Mouse (Mus musculus): ENCODE measurements around the gene Arhgef17. TPM values are rescaled to one million over a fixed set of nuclear protein-coding genes. Genes with fewer than 3 reads are reported as not detected.
"Not testable (repeated sequence)": the region's sequence is repeated elsewhere in the genome, so short reads cannot be mapped to it uniquely, and the experiment has no call there.

The Arhgef17 gene
- polyA plus RNA-seq, 1 experiment from 2014 or later = 14.4 TPM

DNA sequence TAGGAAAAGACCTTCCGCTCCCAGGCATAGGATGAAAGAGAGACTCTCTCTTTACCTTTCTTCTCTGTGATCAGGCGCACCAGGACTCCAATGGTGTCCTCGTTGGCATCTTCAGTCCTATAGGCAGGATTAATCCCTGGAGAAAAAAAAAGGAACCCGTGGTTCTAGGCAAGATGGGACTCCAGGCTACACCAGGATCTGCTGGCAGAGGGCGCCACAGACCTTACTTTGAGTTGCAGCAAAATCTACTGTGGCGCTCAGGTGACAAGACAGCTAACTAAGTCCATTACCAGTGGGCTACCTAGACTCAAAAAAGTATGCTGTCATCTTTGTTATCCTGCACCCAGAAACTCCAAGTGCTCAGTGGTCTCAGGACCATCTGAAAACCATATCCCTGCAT is 83.2 kb downstream of the Arhgef17 start:
- H3K4me1 ChIP-seq = peaks cover 11% of the 10 kb centered on the region; the same call in 1 of the 2 replicates
- no peak overlapping the region for H3K9ac ChIP-seq
- WGBS = 22% methylated on average over 6 of the region's 6 CpGs
- H3K36me3 ChIP-seq (replicated peaks) = no peaks in the 10 kb centered on the region
- no peak overlapping the region for H3K27ac ChIP-seq
- H3K4me3 ChIP-seq = no peak overlapping the region
- H3K4me2 ChIP-seq = no peak overlapping the region
- H3K9me3 ChIP-seq = no peaks in the 10 kb centered on the region
- H3K27me3 ChIP-seq (replicated peaks) = no peaks in the 10 kb centered on the region
- ATAC-seq (replicated peaks) = no peak

DNA sequence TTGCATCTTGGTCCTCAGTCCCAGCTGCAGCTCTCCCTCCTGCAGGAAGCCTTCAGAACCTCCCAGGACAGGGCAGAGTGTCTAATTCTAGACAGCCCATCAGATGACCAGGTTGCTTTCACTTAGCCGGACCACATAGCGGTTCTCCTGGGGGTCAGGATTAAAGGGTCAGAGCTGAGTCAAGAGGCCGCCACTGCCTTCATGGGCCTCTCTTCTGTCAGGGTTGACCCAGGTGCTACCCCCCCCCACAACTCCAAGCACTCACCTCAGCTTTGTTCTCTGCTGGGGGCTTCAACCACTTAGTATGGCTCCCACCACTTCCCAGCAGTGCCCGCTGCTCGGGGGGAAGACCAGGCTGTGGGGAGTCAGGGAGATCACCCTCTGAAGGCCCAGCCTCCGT is 84.8 kb downstream of the Arhgef17 start:
- 83% methylated on average over 6 of the region's 6 CpGs for WGBS
- Histone ChIP-seq H3K36me3 (replicated peaks) (no peaks in the 10 kb centered on the region), H3K4me3 (no peak overlapping the region), H3K4me1 (peaks cover 10% of the 10 kb centered on the region; the same call in 1 of the 2 replicates), H3K9me3 (no peaks in the 10 kb centered on the region), H3K27ac (no peak overlapping the region), H3K27me3 (replicated peaks) (no peaks in the 10 kb centered on the region), H3K9ac (no peak overlapping the region), H3K4me2 (no peak overlapping the region)
- no peak for ATAC-seq (replicated peaks)

DNA sequence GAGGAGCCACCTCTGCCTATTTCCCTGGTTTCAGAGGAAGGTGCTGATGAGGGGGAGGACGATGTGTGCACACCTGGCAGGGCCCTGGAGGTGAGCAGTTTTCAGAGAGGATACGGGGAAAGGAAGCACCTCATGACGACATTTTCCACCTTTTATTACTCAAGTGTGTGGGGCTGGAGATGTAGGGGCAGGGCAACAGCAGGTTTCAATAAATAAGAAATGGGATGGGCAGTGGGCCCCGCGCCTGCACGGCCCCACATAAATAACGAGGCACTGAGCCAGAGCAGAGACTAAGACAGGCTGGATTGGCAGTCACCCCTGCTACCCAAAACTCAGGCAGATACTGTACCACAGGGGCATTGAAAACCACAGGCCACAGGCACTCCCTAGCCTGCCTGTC is 85.9 kb downstream of the Arhgef17 start:
- not testable (repeated sequence) for ATAC-seq (replicated peaks); H3K27me3 ChIP-seq (replicated peaks); H3K36me3 ChIP-seq (replicated peaks); H3K4me1 ChIP-seq; H3K9ac ChIP-seq; H3K4me2 ChIP-seq; H3K27ac ChIP-seq; H3K4me3 ChIP-seq; H3K9me3 ChIP-seq
- 78% methylated on average over 7 of the region's 7 CpGs for WGBS

DNA sequence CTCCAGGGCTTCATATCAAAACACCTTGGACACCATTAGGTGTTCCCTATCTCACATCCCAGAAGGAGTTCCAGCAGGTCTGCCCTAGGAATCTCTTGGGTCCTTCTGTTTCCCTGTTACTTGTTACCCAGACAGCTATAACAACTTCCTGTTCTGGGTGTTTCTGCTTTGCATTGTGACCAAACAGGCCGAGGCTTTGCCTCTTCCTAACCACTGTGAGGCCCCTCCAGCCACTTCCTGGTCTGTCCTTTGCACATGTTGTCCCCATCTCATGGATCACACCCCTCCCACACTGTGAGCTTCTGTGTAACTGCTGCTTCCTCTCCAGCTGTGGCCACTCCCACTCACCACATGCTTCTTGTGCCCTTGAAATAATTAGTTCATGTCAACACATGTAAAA is 86.5 kb downstream of the Arhgef17 start:
- Histone ChIP-seq H3K4me2 (no peak overlapping the region), H3K27ac (no peak overlapping the region), H3K9me3 (no peaks in the 10 kb centered on the region), H3K9ac (no peak overlapping the region), H3K4me1 (no peaks in the 10 kb centered on the region), H3K4me3 (no peak overlapping the region), H3K36me3 (replicated peaks) (no peaks in the 10 kb centered on the region), H3K27me3 (replicated peaks) (no peaks in the 10 kb centered on the region)
- no peak for ATAC-seq (replicated peaks)
- 54% methylated on average over 1 of the region's 1 CpGs for WGBS

DNA sequence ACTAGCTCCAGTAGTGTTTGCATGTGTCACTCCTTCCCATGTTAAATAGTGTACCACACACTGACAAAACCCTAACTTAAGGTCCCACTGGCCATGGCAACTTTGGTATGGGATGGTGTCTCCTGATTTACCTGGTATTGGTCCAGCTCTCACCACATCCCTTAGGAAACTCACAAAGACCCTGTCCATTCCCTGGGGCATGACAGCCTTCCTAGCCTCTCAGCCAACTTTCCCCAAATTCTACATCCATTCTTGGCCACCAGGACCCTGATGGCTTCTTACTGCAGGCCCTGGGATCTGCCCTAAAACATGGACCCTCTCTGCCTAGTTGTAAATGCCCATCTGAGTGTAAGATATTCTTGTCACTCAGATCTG is 86.9 kb downstream of the Arhgef17 start:
- Histone ChIP-seq H3K4me3 (no peak overlapping the region), H3K27ac (no peak overlapping the region)
- no peak for ATAC-seq (replicated peaks)

DNA sequence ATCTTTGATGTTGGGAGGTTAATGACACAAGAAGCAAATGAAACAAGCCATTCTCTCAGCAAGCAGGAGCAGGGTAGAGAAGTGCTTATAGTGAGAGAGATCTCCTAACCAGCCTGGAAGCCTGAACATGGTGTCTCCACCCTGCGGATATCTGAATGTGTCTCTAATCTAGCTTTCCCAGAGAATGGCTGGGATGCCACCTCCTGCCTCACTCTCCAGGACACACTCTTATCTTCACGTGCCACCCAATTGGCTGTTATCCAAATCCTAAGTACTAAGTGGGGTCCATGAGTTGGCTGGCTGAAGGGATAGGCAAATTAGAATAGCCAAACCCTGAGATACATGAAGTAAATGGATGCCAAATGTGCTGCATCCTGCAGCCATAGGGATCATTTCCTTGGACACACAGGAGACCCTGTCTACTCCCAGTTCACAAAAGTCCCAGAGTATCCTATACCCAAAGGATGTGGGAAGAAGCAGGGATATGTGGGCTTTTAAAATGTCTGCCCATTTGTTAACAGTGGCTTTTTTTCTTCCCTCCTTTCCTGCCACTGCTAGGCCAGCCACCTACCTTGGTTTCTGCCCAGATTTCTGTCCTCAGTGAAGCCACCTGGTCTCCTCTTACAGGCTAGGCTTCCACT is 87.4 kb downstream of the Arhgef17 start:
- Histone ChIP-seq H3K9me3 (no peaks in the 10 kb centered on the region), H3K4me3 (no peak overlapping the region), H3K36me3 (replicated peaks) (no peaks in the 10 kb centered on the region), H3K27ac (no peak overlapping the region), H3K4me2 (no peak overlapping the region), H3K4me1 (no peaks in the 10 kb centered on the region), H3K9ac (no peak overlapping the region), H3K27me3 (replicated peaks) (no peaks in the 10 kb centered on the region)
- no peak for ATAC-seq (replicated peaks)
- WGBS = 66% methylated on average over 2 of the region's 2 CpGs

More for the DNA sequence above, 86.9 kb downstream of the Arhgef17 start:
- Histone ChIP-seq H3K4me1 (no peaks in the 10 kb centered on the region), H3K36me3 (replicated peaks) (no peaks in the 10 kb centered on the region), H3K27me3 (replicated peaks) (no peaks in the 10 kb centered on the region), H3K9ac (no peak overlapping the region), H3K4me2 (no peak overlapping the region), H3K9me3 (no peaks in the 10 kb centered on the region)

DNA sequence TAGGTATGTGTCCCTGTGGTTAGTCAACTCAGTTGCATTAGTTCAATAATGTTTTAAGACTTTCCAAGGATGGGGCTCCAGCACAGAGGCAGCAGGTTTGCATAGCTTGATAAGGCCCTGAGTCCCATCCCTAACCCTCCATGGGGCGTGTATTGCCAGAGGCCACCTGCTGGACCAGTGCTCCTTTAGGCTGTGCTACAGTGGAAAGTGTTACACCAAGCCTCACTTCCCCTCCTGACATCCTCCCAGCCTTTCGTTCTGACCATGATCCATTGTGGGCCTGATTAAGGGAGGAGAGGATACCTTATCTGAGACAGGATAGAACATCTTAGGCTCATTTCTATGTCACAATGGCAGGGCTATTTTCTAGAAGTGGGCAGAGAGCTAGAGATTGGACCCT is 88.0 kb downstream of the Arhgef17 start:
- ATAC-seq (replicated peaks) = no peak
- H3K27me3 ChIP-seq (replicated peaks) = no peaks in the 10 kb centered on the region
- H3K9ac ChIP-seq = no peak overlapping the region
- H3K4me2 ChIP-seq = no peak overlapping the region
- H3K36me3 ChIP-seq (replicated peaks) = no peaks in the 10 kb centered on the region
- H3K4me1 ChIP-seq = no peaks in the 10 kb centered on the region
- no peak overlapping the region for H3K27ac ChIP-seq
- 88% methylated on average over 2 of the region's 2 CpGs for WGBS
- no peaks in the 10 kb centered on the region for H3K9me3 ChIP-seq
- no peak overlapping the region for H3K4me3 ChIP-seq

DNA sequence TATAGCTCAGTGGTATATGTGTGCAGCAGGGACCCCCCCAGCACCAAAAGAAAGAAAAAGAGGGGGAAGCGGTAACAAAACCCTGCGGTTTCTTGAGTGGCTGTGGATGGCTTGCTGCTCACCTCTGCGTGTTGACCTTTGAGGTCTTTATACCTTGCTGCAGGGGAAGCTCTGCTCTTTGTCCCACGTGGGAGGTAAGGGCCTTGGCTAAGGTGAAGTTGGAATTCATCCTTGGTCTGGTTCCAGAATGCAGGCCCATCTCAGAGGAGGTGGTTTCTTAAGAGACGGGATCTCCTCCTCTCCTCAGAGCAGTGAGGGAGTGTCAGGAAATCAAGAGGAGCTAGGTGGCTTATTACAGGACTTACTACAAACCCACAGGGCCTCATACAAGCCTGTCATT is 89.7 kb downstream of the Arhgef17 start:
- Histone ChIP-seq H3K4me1 (no peaks in the 10 kb centered on the region), H3K9ac (no peak overlapping the region), H3K9me3 (no peaks in the 10 kb centered on the region), H3K36me3 (replicated peaks) (no peaks in the 10 kb centered on the region; the same call in 1 of the 2 replicates), H3K4me3 (no peak overlapping the region), H3K4me2 (no peak overlapping the region), H3K27me3 (replicated peaks) (no peaks in the 10 kb centered on the region), H3K27ac (no peak overlapping the region)
- ATAC-seq (replicated peaks) = no peak
- 83% methylated on average over 5 of the region's 5 CpGs for WGBS

DNA sequence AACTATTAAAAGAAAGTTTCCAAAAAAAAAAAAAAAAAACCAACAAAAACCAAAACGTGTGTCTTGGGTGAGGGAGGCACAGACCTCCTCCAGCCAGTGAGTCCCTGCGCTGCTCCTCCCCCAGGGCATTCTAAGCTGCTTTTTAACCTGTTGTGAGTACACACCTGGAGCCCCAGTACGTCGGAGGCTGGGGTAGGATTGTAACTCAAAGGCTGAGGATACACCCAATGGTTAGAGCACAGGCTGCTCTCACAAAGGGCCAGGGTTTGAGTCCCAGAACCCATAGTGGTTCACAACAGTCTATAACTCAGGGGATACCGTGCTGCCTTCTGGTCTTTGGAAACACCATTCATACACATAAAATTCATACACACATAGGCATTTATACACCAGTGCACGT is 90.3 kb downstream of the Arhgef17 start:
- no peak overlapping the region for H3K4me3 ChIP-seq
- H3K9me3 ChIP-seq = no peaks in the 10 kb centered on the region
- H3K9ac ChIP-seq = no peak overlapping the region
- WGBS = 91% methylated on average over 6 of the region's 6 CpGs
- no peaks in the 10 kb centered on the region for H3K4me1 ChIP-seq
- H3K27ac ChIP-seq = no peak overlapping the region
- no peak for ATAC-seq (replicated peaks)
- H3K27me3 ChIP-seq (replicated peaks) = no peaks in the 10 kb centered on the region
- H3K4me2 ChIP-seq = no peak overlapping the region
- peaks cover 4% of the 10 kb centered on the region; the same call in 1 of the 2 replicates for H3K36me3 ChIP-seq (replicated peaks)

DNA sequence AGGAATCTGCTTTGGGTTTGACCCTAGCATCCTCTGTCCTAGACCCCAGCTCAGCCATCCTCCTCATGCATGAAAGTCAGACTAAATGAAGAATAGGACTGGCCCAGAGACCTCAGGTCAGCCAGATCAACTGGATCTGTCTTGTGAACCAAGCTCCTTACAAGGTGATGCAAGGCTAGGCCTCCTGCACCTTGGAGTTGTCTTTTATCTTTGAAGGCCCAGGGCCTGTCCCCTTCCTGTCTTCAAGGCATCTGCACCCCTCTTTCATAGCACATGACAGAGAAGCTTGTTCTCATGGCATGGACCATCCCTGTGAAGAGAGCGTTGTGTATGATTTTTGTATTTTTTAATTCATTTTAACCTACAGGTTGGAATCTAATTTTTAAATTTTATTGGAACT is 91.0 kb downstream of the Arhgef17 start:
- no peak for ATAC-seq (replicated peaks)

DNA sequence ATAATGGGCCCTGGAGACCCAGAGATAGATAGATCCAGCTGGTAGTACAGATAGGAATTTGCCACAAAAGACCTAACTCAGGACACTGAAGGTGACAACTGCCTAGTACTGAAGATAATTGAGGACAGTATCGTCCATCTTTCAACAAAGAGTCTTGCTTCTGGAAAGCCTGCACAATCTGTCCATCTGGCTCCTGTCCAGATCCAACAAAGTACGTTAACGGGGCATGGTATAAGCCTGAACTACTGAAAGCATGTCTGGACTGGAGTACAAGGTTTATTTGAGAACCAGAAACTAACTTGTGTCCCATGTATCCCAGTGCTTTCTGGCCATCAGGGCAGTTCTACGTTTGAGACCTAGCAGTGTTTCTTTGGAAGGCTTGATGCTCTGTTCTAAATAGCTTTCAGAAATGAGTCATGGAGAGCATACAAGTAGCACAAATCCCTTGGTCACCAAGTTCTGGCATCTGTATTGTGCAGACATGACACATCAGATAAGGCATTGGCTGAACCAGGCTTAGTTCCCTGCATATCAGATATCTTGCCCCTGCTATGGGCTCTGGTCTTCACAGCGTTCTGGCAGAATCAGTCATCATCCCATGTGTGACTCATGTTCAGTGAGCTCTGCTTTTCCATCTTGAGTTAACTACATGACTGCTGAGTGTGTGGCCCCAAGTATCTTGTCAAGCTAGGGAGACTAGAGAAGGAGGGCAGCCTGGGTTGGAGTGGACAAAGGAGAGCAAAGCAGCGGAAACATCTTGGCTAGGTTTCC is 92.1 kb downstream of the Arhgef17 start:
- Histone ChIP-seq H3K4me3 (no peak overlapping the region), H3K4me2 (no peak overlapping the region), H3K27me3 (replicated peaks) (no peaks in the 10 kb centered on the region), H3K36me3 (replicated peaks) (peaks cover 10% of the 10 kb centered on the region; the same call in 1 of the 2 replicates), H3K9ac (no peak overlapping the region), H3K27ac (no peak overlapping the region), H3K9me3 (no peaks in the 10 kb centered on the region), H3K4me1 (no peaks in the 10 kb centered on the region)
- WGBS = 83% methylated on average over 6 of the region's 6 CpGs
- ATAC-seq (replicated peaks) = no peak

More for the DNA sequence above, 91.0 kb downstream of the Arhgef17 start:
- H3K4me1 ChIP-seq = no peaks in the 10 kb centered on the region
- H3K27ac ChIP-seq = no peak overlapping the region
- H3K4me3 ChIP-seq = no peak overlapping the region
- H3K4me2 ChIP-seq = no peak overlapping the region
- 98% methylated on average over 1 of the region's 1 CpGs for WGBS
- H3K9me3 ChIP-seq = no peaks in the 10 kb centered on the region
- peaks cover 7% of the 10 kb centered on the region; the same call in 1 of the 2 replicates for H3K36me3 ChIP-seq (replicated peaks)
- H3K27me3 ChIP-seq (replicated peaks) = no peaks in the 10 kb centered on the region
- H3K9ac ChIP-seq = no peak overlapping the region

DNA sequence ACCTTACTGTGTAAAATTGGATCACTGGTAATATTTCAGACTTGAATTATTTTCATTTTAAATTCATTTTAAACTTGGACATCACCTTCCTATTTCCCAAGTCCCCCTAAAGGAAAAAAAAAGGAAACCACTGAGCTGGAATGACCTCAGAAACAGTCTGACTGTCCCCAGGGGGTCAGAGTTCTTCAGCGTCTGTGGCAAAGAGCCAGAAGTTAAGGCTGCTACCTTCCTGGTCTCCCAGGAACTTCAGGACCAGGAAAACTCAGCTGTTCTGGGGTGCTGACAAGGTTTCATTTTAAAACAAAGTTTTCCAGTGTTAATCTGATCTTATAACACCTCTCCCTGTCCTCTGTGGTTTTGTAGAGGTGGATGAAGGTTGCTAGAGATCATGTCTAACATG is 94.2 kb downstream of the Arhgef17 start:
- 55% methylated on average over 1 of the region's 1 CpGs for WGBS
- peaks cover 12% of the 10 kb centered on the region; the same call in 1 of the 2 replicates for H3K36me3 ChIP-seq (replicated peaks)

DNA sequence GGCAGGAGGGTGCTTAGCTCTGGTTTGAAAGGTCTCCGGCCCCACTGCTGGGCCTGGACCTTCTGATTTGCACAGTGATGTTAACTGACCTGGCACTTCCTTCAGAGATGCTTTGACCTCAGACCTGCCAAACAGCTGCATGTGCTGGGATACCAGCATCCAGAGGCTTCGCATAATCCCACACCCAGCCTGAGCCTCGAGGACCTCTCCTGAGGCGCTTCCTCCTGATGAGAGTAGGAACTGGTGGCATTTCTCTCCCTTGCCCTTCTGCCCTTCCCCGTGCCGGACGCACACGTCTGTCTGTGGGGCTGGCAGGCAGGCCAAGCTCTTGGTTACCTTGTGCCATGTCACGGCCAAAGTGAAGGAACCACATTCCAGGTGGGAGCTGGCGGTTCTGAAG is 95.2 kb downstream of the Arhgef17 start:
- H3K36me3 ChIP-seq (replicated peaks) = peaks cover 13% of the 10 kb centered on the region; the same call in 1 of the 2 replicates
- 93% methylated on average over 10 of the region's 10 CpGs for WGBS

More for the DNA sequence above, 94.2 kb downstream of the Arhgef17 start:
- no peaks in the 10 kb centered on the region for H3K27me3 ChIP-seq (replicated peaks)
- no peak overlapping the region for H3K27ac ChIP-seq
- H3K9me3 ChIP-seq = no peaks in the 10 kb centered on the region
- H3K4me3 ChIP-seq = no peak overlapping the region
- no peak overlapping the region for H3K9ac ChIP-seq
- H3K4me1 ChIP-seq = no peaks in the 10 kb centered on the region
- H3K4me2 ChIP-seq = no peak overlapping the region
- no peak for ATAC-seq (replicated peaks)

More for the DNA sequence above, 95.2 kb downstream of the Arhgef17 start:
- no peaks in the 10 kb centered on the region for H3K9me3 ChIP-seq
- H3K27ac ChIP-seq = no peak overlapping the region
- H3K27me3 ChIP-seq (replicated peaks) = no peaks in the 10 kb centered on the region
- no peaks in the 10 kb centered on the region for H3K4me1 ChIP-seq
- no peak overlapping the region for H3K9ac ChIP-seq
- H3K4me3 ChIP-seq = no peak overlapping the region
- H3K4me2 ChIP-seq = no peak overlapping the region
- no peak for ATAC-seq (replicated peaks)
